Mouse (Mus musculus): Measurements from ENCODE around the gene Ube2e1.

DNA sequence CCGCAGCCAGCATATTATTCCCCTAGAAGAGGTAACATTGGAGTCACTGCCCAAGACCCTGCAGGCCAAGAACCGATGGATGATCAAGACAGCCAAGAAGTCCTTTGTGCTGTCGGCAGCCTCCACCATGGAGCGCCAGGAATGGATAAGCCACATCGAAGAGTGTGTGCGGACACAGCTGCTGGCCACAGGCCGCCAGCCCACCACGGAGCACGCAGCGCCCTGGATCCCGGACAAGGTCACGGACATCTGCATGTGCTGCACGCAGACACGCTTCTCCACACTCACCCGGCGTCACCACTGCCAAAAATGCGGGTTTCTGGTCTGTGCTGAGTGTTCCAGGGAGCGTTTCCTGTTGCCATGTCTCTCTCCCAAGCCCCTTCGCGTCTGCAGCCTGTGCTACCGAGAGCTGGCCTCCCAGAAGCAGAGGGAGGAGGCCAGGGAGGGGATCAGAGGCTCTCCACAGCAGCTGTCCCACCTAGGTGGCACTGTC is 89.0 kb downstream of the Ube2e1 start:
- TF ChIP-seq CTCF (IDR thresholded peaks at IDR 0.05; ENCODE audit: low read depth) (no peak), EP300 (optimal IDR thresholded peaks at IDR 0.05) (no peak)

All from stomach, postnatal 0 days (tissue).